Mouse (Mus musculus) mouse trophoblast stem cell (cell line): Measurements from ENCODE around the gene Gtpbp3.

Source experiments
- in situ Hi-C, 2 experiments: fragments of 300-500 bp; cut with MseI, MboI; formaldehyde crosslinking; loops; 2 replicates in 1 of 2; 3 replicates in 1 of 2; pipeline ENCODE4 v1.15.1; 2025

The Gtpbp3 gene

GRCm38 (mm10) chr8:71534263-71534810 is 46.4 kb downstream of the Gtpbp3 start:
- in situ Hi-C loops: no loop called here

- in situ Hi-C loops: no loop called here
These were observed 47.8 kb downstream of the Gtpbp3 start for GRCm38 (mm10) chr8:71535663-71536062.

DNA sequence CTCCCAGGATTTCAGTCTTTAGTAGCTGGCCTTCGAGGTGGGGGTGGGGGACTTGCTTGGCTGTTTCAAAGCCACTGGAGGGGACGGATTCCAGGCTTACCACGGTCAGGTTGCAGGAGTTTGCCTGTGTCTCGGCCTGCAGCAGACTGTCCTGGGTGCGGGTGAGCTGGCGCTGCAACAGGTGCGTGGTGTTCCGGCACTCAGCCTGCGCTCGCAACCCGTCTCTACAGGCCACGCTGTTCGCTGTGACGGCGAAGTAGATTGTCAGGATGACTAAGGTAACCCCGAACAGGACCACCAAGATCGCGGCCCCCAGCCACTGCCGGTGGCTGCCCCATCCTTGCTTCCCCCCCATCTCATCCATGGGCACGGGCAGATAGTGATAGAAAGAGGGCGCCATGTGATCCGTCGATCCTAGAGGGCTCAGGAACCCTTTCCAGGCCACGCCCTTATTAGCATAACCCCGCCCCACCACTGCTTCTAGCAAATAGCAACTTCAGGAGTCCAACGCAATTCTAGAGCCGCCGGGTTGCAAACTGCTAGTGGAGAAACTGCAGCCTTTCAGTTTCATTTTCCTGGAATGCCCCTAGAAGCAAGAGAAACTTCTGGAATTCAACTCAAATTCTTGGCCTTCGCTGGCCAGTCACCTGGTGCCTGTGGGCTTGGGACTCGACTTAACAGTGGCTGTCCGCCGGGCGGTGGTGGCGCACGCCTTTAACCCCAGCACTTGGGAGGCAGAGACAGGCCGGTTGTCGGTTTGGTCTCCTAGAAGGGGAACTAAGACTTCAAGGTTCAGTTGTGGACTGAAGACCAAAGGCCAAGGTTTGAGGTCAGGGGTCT is 49.3 kb downstream of the Gtpbp3 start, which contains the start of gene Bst2:
Bst2 (minus strand) TSS at position 429 of the 840 bp plus-strand sequence.
- in situ Hi-C loops: no loop called here

GRCm38 (mm10) chr8:71542632-71543343 is 54.9 kb downstream of the Gtpbp3 start, which contains the start of gene Mvb12a:
Mvb12a (plus strand) TSS chr8:71542922.
- in situ Hi-C loops: no loop called here

DNA sequence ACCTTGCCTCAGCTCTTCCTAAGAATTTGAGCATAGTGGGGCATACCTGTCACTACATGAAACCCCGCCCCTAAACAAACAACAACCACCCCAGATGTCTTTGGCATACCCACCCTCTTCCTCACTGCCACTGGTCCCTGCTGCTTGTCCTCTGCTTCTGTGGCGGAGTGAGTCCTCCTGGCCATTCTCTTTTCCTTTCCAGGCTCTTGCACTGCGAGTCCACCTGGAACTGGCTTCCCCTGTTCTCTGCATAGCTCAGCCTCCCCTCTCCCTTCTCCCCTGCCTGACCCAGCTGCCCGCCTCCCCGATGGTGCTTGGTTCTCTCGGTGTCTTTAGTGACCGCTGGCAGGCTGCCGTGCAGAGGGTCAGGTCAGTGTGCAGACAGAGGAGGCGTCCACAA is 55.9 kb downstream of the Gtpbp3 start:
- in situ Hi-C loops: no loop called here

GRCm38 (mm10) chr8:71545053-71545452 is 57.1 kb downstream of the Gtpbp3 start:
- in situ Hi-C loops: no loop called here

- in situ Hi-C loops: no loop called here
These were observed 59.7 kb downstream of the Gtpbp3 start for GRCm38 (mm10) chr8:71547590-71547989.
